In the genomic region with DNA sequence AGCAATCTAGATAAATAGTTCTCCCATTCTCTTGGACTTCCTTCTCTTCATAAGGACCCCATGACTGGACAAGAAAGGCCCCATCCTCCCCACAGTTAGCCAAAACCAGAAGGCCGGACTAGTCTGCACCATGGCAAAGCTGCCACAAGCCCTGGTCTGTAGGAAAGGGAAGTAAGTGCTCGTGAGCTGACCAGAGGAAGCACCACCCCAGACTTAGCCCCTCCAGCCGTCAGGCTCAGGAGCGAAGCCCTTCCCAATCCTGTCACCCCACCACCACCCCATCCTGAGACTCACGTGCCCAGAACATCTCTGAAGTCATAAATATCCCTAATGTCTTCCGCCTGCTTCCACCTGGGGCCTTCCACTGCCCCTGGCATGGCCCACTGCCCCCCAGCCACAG, we compare ENCODE assay signal across 9 mouse cellular contexts. TPM values are rescaled to one million over a fixed set of nuclear protein-coding genes. Genes with fewer than 3 reads are reported as not detected.
DNase-seq lines count a peak whose midpoint lies in the region; ATAC-seq lines count a peak whose summit lies in the region.
"Had no signal": no experiment of that assay in that cellular context is flagged by ENCODE, and none has a peak within 500 bp of the region (broad histone marks: within the 10 kb centered on the region; RNA-seq: fewer than 3 reads in every experiment).

No protein-coding gene starts in this region.

- no peak overlapping the region; the same call in 1 of the 2 replicates for H3K4me3 ChIP-seq in forebrain, embryonic 16.5 days (replicated peaks; ENCODE audit: low read length)
- no peak overlapping the region for H3K4me3 ChIP-seq in forebrain, embryonic 11.5 days (ENCODE audit: low read depth, low read length)
- no peak overlapping the region for H3K4me3 ChIP-seq in intestine, embryonic 15.5 days (replicated peaks)

- intact Hi-C loops in left cerebral cortex, postnatal 14 days (cut with DNase I) = loop anchor here (5.0 kb wide), 1 partner anchor 36 kb away; a partner anchor contains a TSS

- H3K4me1 ChIP-seq in forebrain, embryonic 16.5 days (replicated peaks; ENCODE audit: control insufficient read depth, insufficient read depth, low read length) = peaks cover 16% of the 10 kb centered on the region
- peaks cover 6% of the 10 kb centered on the region; the same call in 1 of the 2 replicates for H3K4me1 ChIP-seq in forebrain, embryonic 11.5 days (replicated peaks; ENCODE audit: control insufficient read depth, insufficient read depth, low read length)
- H3K4me1 ChIP-seq in intestine, embryonic 15.5 days (replicated peaks) = peaks cover 20% of the 10 kb centered on the region

- H3K9me3 ChIP-seq in forebrain, embryonic 16.5 days (ENCODE audit: control insufficient read depth, low read length) = no peaks in the 10 kb centered on the region
- H3K9me3 ChIP-seq in forebrain, embryonic 11.5 days (ENCODE audit: control insufficient read depth, low read length) = no peaks in the 10 kb centered on the region
- H3K9me3 ChIP-seq in intestine, embryonic 15.5 days = no peaks in the 10 kb centered on the region

- H3K4me2 ChIP-seq in forebrain, embryonic 16.5 days (ENCODE audit: low read length) = peak overlapping the region; percentile 29
- no peak overlapping the region for H3K4me2 ChIP-seq in forebrain, embryonic 11.5 days (ENCODE audit: low read depth, low read length, severe bottlenecking)
- H3K4me2 ChIP-seq in intestine, embryonic 15.5 days (replicated peaks) = peak overlapping the region; percentile 6; the same call in 1 of the 2 replicates

- H3K9ac ChIP-seq in forebrain, embryonic 16.5 days (replicated peaks; ENCODE audit: low read depth, low read length) = 0 out of 2 replicates have a peak overlapping the region, but pooled peaks have one; percentile 6
- H3K9ac ChIP-seq in forebrain, embryonic 11.5 days (ENCODE audit: low read length) = no peak overlapping the region
- H3K9ac ChIP-seq in intestine, embryonic 15.5 days = no peak overlapping the region

- H3K36me3 ChIP-seq in forebrain, embryonic 16.5 days (ENCODE audit: control insufficient read depth, insufficient read depth) = no peaks in the 10 kb centered on the region
- no peaks in the 10 kb centered on the region for H3K36me3 ChIP-seq in forebrain, embryonic 11.5 days (ENCODE audit: control insufficient read depth, insufficient read depth, low read length)
- H3K36me3 ChIP-seq in intestine, embryonic 15.5 days = 0 out of 2 replicates have a peak, but pooled peaks cover 12% of the 10 kb centered on the region

- ATAC-seq in forebrain, embryonic 16.5 days = no peak
- no peak for ATAC-seq in forebrain, embryonic 11.5 days (replicated peaks; ENCODE audit: low FRiP score)
- ATAC-seq in intestine, embryonic 15.5 days = no peak
- ATAC-seq in monocyte, adult 5-6 weeks (replicated peaks; ENCODE audit: insufficient number of reproducible peaks, low FRiP score, low TSS enrichment, poor library complexity, severe bottlenecking) = 0 out of 2 replicates have a peak, but pooled peaks have one; percentile 28

- H3K27me3 ChIP-seq in forebrain, embryonic 16.5 days (replicated peaks; ENCODE audit: control insufficient read depth, insufficient read depth, low read length) = no peaks in the 10 kb centered on the region
- H3K27me3 ChIP-seq in forebrain, embryonic 11.5 days (ENCODE audit: control insufficient read depth, insufficient read depth, low read length) = no peaks in the 10 kb centered on the region
- H3K27me3 ChIP-seq in intestine, embryonic 15.5 days (replicated peaks) = no peaks in the 10 kb centered on the region

- 90% methylated on average over 6 of the region's 6 CpGs for WGBS in forebrain, embryonic 16.5 days
- WGBS in forebrain, embryonic 11.5 days = 91% methylated on average over 6 of the region's 6 CpGs
- WGBS in intestine, embryonic 15.5 days = 75% methylated on average over 6 of the region's 6 CpGs

- H3K27ac ChIP-seq in forebrain, embryonic 16.5 days (ENCODE audit: low read length) = no peak overlapping the region
- no peak overlapping the region for H3K27ac ChIP-seq in forebrain, embryonic 11.5 days (ENCODE audit: low read depth, low read length)
- no peak overlapping the region for H3K27ac ChIP-seq in intestine, embryonic 15.5 days

- DNase-seq in forebrain, embryonic 11.5 days (ENCODE audit: low spot score) = no peak
- peak; percentile 42 to 54 for DNase-seq in left cerebral cortex, postnatal 14 days (ENCODE audit: low spot score in 2 of 2)
- no peak for DNase-seq in left cerebral cortex, adult 8-10 months (ENCODE audit: low spot score in 2 of 2)
- no peak for DNase-seq in adrenal gland, postnatal 25 days
- DNase-seq in Muller cell, postnatal 12 days (ENCODE audit: inconsistent ontology term) = no peak
- DNase-seq: kidney, adult 8-10 months had no signal

RNA-seq across cellular contexts. Expression of a gene that starts 2.2 kb away (rescaled TPM):
- polyA plus RNA-seq in forebrain, embryonic 16.5 days (2015; fragmentation: Nextera tagmentation; extraction: Ambion mirVana) = 78.9 and 99.3 TPM in 2 replicates
- 47.8 and 52.5 TPM in 2 replicates for polyA plus RNA-seq in forebrain, embryonic 11.5 days (2014; fragmentation: Nextera tagmentation; extraction: Ambion mirVana)
- 100 to 1,000 TPM; 102 to 109 TPM for total RNA-seq in left cerebral cortex, postnatal 14 days (2021)
- 100 to 1,000 TPM in 3 of 4 experiments, 10 to 100 TPM in 1; 82.6 to 107 (median 104) TPM for total RNA-seq in left cerebral cortex, adult 8-10 months (2022)
- 75.2 and 75.4 TPM in 2 replicates for polyA plus RNA-seq in intestine, embryonic 15.5 days (2015; fragmentation: Nextera tagmentation; extraction: Ambion mirVana)
- total RNA-seq in monocyte, adult 5-6 weeks (2017) = 27.9 to 116 TPM (median 103 TPM) in 3 replicates
- 45.3 and 62.0 TPM in 2 replicates for total RNA-seq in adrenal gland, postnatal 25 days (2021)

RNA-seq across cellular contexts. Expression of a gene that starts 14.8 kb away (rescaled TPM):
- polyA plus RNA-seq in forebrain, embryonic 16.5 days (2015; fragmentation: Nextera tagmentation; extraction: Ambion mirVana) = 11.3 and 11.9 TPM in 2 replicates
- 14.2 and 14.5 TPM in 2 replicates for polyA plus RNA-seq in forebrain, embryonic 11.5 days (2014; fragmentation: Nextera tagmentation; extraction: Ambion mirVana)
- 1 to 10 TPM; 4.9 to 5.8 TPM for total RNA-seq in left cerebral cortex, postnatal 14 days (2021)
- 1 to 10 TPM; 7.5 to 9.3 (median 8.4) TPM for total RNA-seq in left cerebral cortex, adult 8-10 months (2022)
- polyA plus RNA-seq in intestine, embryonic 15.5 days (2015; fragmentation: Nextera tagmentation; extraction: Ambion mirVana) = 11.3 and 13.3 TPM in 2 replicates
- 6.4 to 12.2 TPM (median 9.2 TPM) in 3 replicates for total RNA-seq in monocyte, adult 5-6 weeks (2017)
- total RNA-seq in adrenal gland, postnatal 25 days (2021) = 16.7 and 19.9 TPM in 2 replicates

RNA-seq across cellular contexts. Expression of a gene that starts 34.6 kb away (rescaled TPM):
- polyA plus RNA-seq in forebrain, embryonic 16.5 days (2015; fragmentation: Nextera tagmentation; extraction: Ambion mirVana) = 19.9 and 20.3 TPM in 2 replicates
- 31.9 and 35.4 TPM in 2 replicates for polyA plus RNA-seq in forebrain, embryonic 11.5 days (2014; fragmentation: Nextera tagmentation; extraction: Ambion mirVana)
- 10 to 100 TPM; 25.7 to 26.9 TPM for total RNA-seq in left cerebral cortex, postnatal 14 days (2021)
- 10 to 100 TPM; 30.0 to 32.9 (median 31.5) TPM for total RNA-seq in left cerebral cortex, adult 8-10 months (2022)
- polyA plus RNA-seq in intestine, embryonic 15.5 days (2015; fragmentation: Nextera tagmentation; extraction: Ambion mirVana) = 13.6 and 15.3 TPM in 2 replicates
- 77.8 to 91.4 TPM (median 83.9 TPM) in 3 replicates for total RNA-seq in monocyte, adult 5-6 weeks (2017)
- total RNA-seq in adrenal gland, postnatal 25 days (2021) = 27.8 and 32.9 TPM in 2 replicates

RNA-seq across cellular contexts. Expression of a gene that starts 36.1 kb away (rescaled TPM):
- polyA plus RNA-seq in forebrain, embryonic 16.5 days (2015; fragmentation: Nextera tagmentation; extraction: Ambion mirVana) = 83.3 and 88.8 TPM in 2 replicates
- polyA plus RNA-seq in forebrain, embryonic 11.5 days (2014; fragmentation: Nextera tagmentation; extraction: Ambion mirVana) = 72.5 and 76.3 TPM in 2 replicates
- 10 to 100 TPM; 48.6 to 56.8 TPM for total RNA-seq in left cerebral cortex, postnatal 14 days (2021)
- total RNA-seq in left cerebral cortex, adult 8-10 months (2022) = 10 to 100 TPM; 47.4 to 50.1 (median 47.8) TPM
- polyA plus RNA-seq in intestine, embryonic 15.5 days (2015; fragmentation: Nextera tagmentation; extraction: Ambion mirVana) = 41.3 and 44.0 TPM in 2 replicates
- total RNA-seq in monocyte, adult 5-6 weeks (2017) = 7.9 to 22.4 TPM (median 9.8 TPM) in 3 replicates
- 51.4 and 54.5 TPM in 2 replicates for total RNA-seq in adrenal gland, postnatal 25 days (2021)

RNA-seq across cellular contexts. Expression of a gene that starts 36.3 kb away (rescaled TPM):
- 407 and 414 TPM in 2 replicates for polyA plus RNA-seq in forebrain, embryonic 16.5 days (2015; fragmentation: Nextera tagmentation; extraction: Ambion mirVana)
- polyA plus RNA-seq in forebrain, embryonic 11.5 days (2014; fragmentation: Nextera tagmentation; extraction: Ambion mirVana) = 180 and 182 TPM in 2 replicates
- 100 to 1,000 TPM; 285 to 296 TPM for total RNA-seq in left cerebral cortex, postnatal 14 days (2021)
- total RNA-seq in left cerebral cortex, adult 8-10 months (2022) = 100 to 1,000 TPM; 246 to 271 (median 263) TPM
- 414 and 427 TPM in 2 replicates for polyA plus RNA-seq in intestine, embryonic 15.5 days (2015; fragmentation: Nextera tagmentation; extraction: Ambion mirVana)
- 296 to 345 TPM (median 318 TPM) in 3 replicates for total RNA-seq in monocyte, adult 5-6 weeks (2017)
- 143 and 191 TPM in 2 replicates for total RNA-seq in adrenal gland, postnatal 25 days (2021)

Comparison
In these comparisons a context has a peak if more than half of its experiments do, and no peak if none do; other contexts are left out.
1. DNase-seq: peak in left cerebral cortex, postnatal 14 days (2 of 2); none in forebrain, embryonic 11.5 days (single experiment), left cerebral cortex, adult 8-10 months (0 of 2), adrenal gland, postnatal 25 days (single experiment) and Muller cell, postnatal 12 days (single experiment).